Mouse (Mus musculus) frontal cortex, adult 2 months (tissue): ENCODE data around the gene Bend4. TPM values are rescaled to one million over a fixed set of nuclear protein-coding genes. Genes with fewer than 3 reads are reported as not detected.

ENCODE experiments used
- polyA plus RNA-seq: library from polyadenylated mRNA; depleted of rRNA; stranded (reverse); fragments of >200 nt; gene quantifications from 2 replicates; pipeline ENCODE4 v1.2.3, GENCODE M21; 2012; rRNA removed

Bend4 gene
- polyA plus RNA-seq, 1 experiment = 3.8 TPM

Other genes with a start within 250 kb of the Bend4 start
- gene Tmem33, start 167.7 kb downstream of the Bend4 start, polyA plus RNA-seq = 49.0 and 58.1 TPM in 2 replicates
- 118 and 126 TPM in 2 replicates for gene Slc30a9, start 121.4 kb downstream of the Bend4 start, polyA plus RNA-seq
- gene Shisa3, start 179.6 kb upstream of the Bend4 start, polyA plus RNA-seq = 19.5 and 21.3 TPM in 2 replicates